Mouse (Mus musculus) CH12.LX (cell line): ENCODE data around the gene Pebp1. TPM values are rescaled to one million over a fixed set of nuclear protein-coding genes. Genes with fewer than 3 reads are reported as not detected.

Experiments
- DNase-seq: peaks from one replicate; pipeline ENCODE4 v3.0.0-alpha.2; 2013; ENCODE audit errors: extremely low read depth
- H3K27ac ChIP-seq: 2 replicates; pipeline ENCODE4 v1.5.1; 2012; ENCODE audit warnings: low read depth, mild to moderate bottlenecking, control low read depth, moderate library complexity; ENCODE audit not compliant: insufficient read depth
- H3K27me3 ChIP-seq: replicated peaks from 2 replicates; pipeline ENCODE3; 2012; ENCODE audit warnings: inconsistent platforms
- H3K36me3 ChIP-seq, 2 experiments: replicated peaks in 1 of 2; 2 replicates each; pipeline versions ENCODE3 to v1.6.1; 2012; ENCODE audit warnings: inconsistent platforms in 1 of 2, low read length in 1 of 2, mild to moderate bottlenecking in 1 of 2, mixed read lengths in 1 of 2, moderate library complexity in 1 of 2; ENCODE audit not compliant: control insufficient read depth in 1 of 2, insufficient read depth in 1 of 2
- H3K4me1 ChIP-seq, 2 experiments: 2 replicates each; pipeline ENCODE4 v1.6.1; 2012; ENCODE audit warnings: inconsistent platforms in 1 of 2, moderate library complexity in 1 of 2; ENCODE audit not compliant: insufficient read depth in 2 of 2, control insufficient read depth in 1 of 2
- H3K4me2 ChIP-seq: 2 replicates; pipeline ENCODE4 v1.6.1; 2012; ENCODE audit warnings: low read depth, mild to moderate bottlenecking, control low read depth; ENCODE audit not compliant: poor library complexity, insufficient read depth, severe bottlenecking
- H3K4me3 ChIP-seq, 3 experiments: fragments of 150-350 bp in 1 of 3; sonication (generic) in 1 of 3; replicated peaks in 1 of 3; 2 replicates each; pipeline versions ENCODE3 to v1.5.1; 2011 to 2012; ENCODE audit warnings: low read depth in 2 of 3, low read length in 2 of 3, mild to moderate bottlenecking in 2 of 3, moderate library complexity in 2 of 3, control low read depth in 1 of 3, improper control_type of control experiment in 1 of 3, inconsistent platforms in 1 of 3, mixed read lengths in 1 of 3; ENCODE audit not compliant: poor library complexity in 1 of 3
- H3K79me2 ChIP-seq: replicated peaks from 2 replicates; pipeline ENCODE4 v1.6.1; 2012; ENCODE audit warnings: mild to moderate bottlenecking, moderate library complexity; ENCODE audit not compliant: control insufficient read depth, poor library complexity, insufficient read depth, severe bottlenecking; ENCODE audit errors: extremely low read depth
- H3K9ac ChIP-seq: 2 replicates; pipeline ENCODE4 v1.6.1; 2012; ENCODE audit warnings: low read depth, mild to moderate bottlenecking, control low read depth, moderate library complexity; ENCODE audit not compliant: insufficient read depth
- H3K9me3 ChIP-seq: replicated peaks from 2 replicates; pipeline ENCODE3; 2012; ENCODE audit warnings: low read length, inconsistent platforms, mixed read lengths
- CTCF ChIP-seq, 2 experiments: IDR thresholded peaks in 1 of 2; conservative IDR thresholded peaks in 1 of 2; 2 replicates each; pipeline ENCODE4 v1.5.1; 2011 to 2012; ENCODE audit warnings: low read depth in 2 of 2, low read length in 2 of 2, improper control_type of control experiment in 1 of 2, inconsistent platforms in 1 of 2, mild to moderate bottlenecking in 1 of 2, moderate library complexity in 1 of 2
- ETS1 ChIP-seq: conservative IDR thresholded peaks from 2 replicates; pipeline ENCODE4 v1.6.1; 2012; ENCODE audit warnings: low read depth, mild to moderate bottlenecking, inconsistent platforms, low read length, improper control_type of control experiment, moderate library complexity
- KAT2A ChIP-seq: IDR thresholded peaks from 2 replicates; pipeline ENCODE4 v1.6.1; 2012; ENCODE audit warnings: low read length, improper control_type of control experiment, inconsistent platforms; ENCODE audit not compliant: insufficient replicate concordance
- MAX ChIP-seq: IDR thresholded peaks from 2 replicates; pipeline ENCODE4 v1.6.1; 2011; ENCODE audit warnings: low read length, improper control_type of control experiment
- MXI1 ChIP-seq: IDR thresholded peaks from 2 replicates; pipeline ENCODE4 v1.6.1; 2011; ENCODE audit warnings: mild to moderate bottlenecking, low read depth, low read length, improper control_type of control experiment
- MYC ChIP-seq: IDR thresholded peaks from 2 replicates; pipeline ENCODE4 v1.6.1; 2011; ENCODE audit warnings: low read depth, mild to moderate bottlenecking, improper control_type of control experiment, low read length
- PAX5 ChIP-seq: IDR thresholded peaks from 2 replicates; pipeline ENCODE4 v1.6.1; 2012; ENCODE audit warnings: low read length, inconsistent platforms, mixed read lengths
- RAD21 ChIP-seq: IDR thresholded peaks from 2 replicates; pipeline ENCODE4 v1.6.1; 2011; ENCODE audit warnings: low read depth, mild to moderate bottlenecking, low read length, improper control_type of control experiment, moderate library complexity
- RCOR1 ChIP-seq: conservative IDR thresholded peaks from 2 replicates; pipeline ENCODE4 v1.6.1; 2012; ENCODE audit warnings: low read depth, mild to moderate bottlenecking, inconsistent platforms, low read length, improper control_type of control experiment
- dilution Hi-C: fragments of 300-500 bp; cut with MboI; formaldehyde crosslinking; loops from 2 replicates; pipeline ENCODE4 v1.14.3; 2020; ENCODE audit warnings: low sequenced_read_pairs; ENCODE audit not compliant: extremely low pct_unique_long_range_greater_than_20kb, extremely low pct_ligation_motif_present
- in situ Hi-C: fragments of 300-500 bp; cut with MboI; formaldehyde crosslinking; loops from 3 replicates; pipeline ENCODE4 v1.14.3; 2019; ENCODE audit warnings: low sequenced_read_pairs, low pct_ligation_motif_present, low pct_unique_long_range_greater_than_20kb, mixed read lengths
- polyA plus RNA-seq: library from polyadenylated mRNA; unstranded; fragments of >175 nt; gene quantifications from 2 replicates; pipeline ENCODE4 v1.2.1, GENCODE M21; 2012; ENCODE audit warnings: low read depth; ENCODE audit not compliant: insufficient read length
- total RNA-seq, 2 experiments: library from RNA; depleted of rRNA; stranded (reverse); fragments of 300-350 nt in 1 of 2; fragments of >200 nt in 1 of 2; gene quantifications; 2 replicates each; pipeline ENCODE4 v1.2.3; 2012 to 2014

Pebp1 gene
- total and polyA plus RNA-seq, 3 experiments: 393 to 710 (median 585) TPM

DNA sequence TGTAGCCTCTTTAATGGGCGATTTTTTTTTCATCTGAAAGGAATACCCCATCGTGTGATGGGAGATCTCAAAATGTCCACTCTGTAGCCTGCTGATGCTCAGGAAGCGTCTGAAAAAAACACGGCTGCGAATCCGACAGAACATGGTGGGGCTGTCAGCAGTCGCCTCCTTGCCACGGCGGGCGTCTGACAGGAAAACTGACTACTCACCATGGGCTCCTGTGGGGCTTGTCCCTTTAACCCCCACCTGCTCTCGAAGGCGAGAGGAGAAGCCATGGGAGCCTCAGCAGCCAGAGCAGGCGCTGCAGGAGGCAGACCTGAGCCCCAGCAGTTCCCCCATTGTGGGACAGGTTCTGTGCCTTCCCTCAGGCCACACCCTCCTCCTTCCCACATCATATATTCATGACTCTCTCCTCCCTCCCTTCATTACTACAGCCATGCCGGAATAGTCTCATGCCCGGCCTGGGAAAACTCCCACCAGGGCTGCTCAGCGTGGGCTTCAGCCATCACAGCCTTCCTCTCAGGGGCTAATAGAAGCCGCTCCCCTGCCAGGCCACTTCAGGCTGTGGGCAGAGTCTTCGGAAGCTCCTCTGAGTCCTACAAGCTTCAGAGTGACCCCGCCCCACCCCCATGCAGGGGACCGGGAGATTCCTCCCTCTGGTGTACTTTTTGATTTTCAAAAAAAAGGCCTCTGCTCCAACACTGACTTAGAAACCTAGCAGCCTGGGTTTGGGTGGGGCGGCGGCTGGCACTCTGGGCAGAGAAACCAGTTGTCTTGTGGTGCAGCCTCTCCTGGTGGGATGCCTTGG is 44.5 kb downstream of the Pebp1 start:
- H3K9ac ChIP-seq: no peak overlapping the region
- dilution Hi-C loops: no loop called here
- in situ Hi-C loops: no loop called here
- no peaks in the 10 kb centered on the region for H3K27me3 ChIP-seq
- H3K36me3 ChIP-seq: peaks cover 18 to 76% of the 10 kb centered on the region in 2 experiments
- DNase-seq: no peak
- H3K4me2 ChIP-seq: no peak overlapping the region
- no peaks in the 10 kb centered on the region for H3K9me3 ChIP-seq
- TF ChIP-seq CTCF (conservative IDR thresholded peaks at IDR 0.05 in 1 of 2, IDR thresholded peaks at IDR 0.05 in 1 of 2; ENCODE audit: low read depth in 2 of 2, low read length in 2 of 2): no peak
- H3K79me2 ChIP-seq: no peaks in the 10 kb centered on the region; the same call in 1 of the 2 replicates
- no peak overlapping the region for H3K27ac ChIP-seq
- no peak overlapping the region for H3K4me3 ChIP-seq
- H3K4me1 ChIP-seq: no peaks in the 10 kb centered on the region

DNA sequence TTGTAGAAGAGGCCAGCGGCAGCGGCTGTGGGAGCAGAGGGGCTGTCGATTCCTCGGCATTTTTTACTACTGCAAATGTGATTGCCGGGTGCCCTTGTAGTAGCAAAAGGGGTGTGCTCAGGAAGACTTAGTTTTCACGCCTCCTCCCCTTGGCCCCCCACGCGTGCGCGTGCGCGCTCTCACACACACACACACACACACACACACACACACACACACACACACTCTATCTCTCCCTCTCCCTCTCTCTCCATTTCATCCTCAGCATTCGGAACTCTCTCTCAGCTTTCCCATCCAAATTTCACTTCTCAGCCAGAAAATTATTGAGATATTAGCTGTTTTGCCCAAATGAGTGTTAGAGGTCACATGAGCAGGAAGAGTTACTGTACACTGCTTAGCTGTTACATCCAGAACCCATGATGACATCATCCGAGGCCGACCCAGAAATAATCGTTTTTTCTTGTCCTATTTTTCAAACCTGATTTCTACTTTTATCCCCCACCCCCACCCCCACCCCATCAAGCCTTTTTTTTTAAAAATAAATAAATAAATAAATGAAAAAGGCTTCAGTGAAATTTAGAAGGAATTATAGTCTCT is 45.4 kb downstream of the Pebp1 start:
- H3K27me3 ChIP-seq: no peaks in the 10 kb centered on the region
- H3K4me1 ChIP-seq: no peaks in the 10 kb centered on the region
- no peak overlapping the region for H3K9ac ChIP-seq
- DNase-seq: no peak
- dilution Hi-C loops: no loop called here
- peaks cover 21 to 77% of the 10 kb centered on the region in 2 experiments for H3K36me3 ChIP-seq
- H3K4me2 ChIP-seq: no peak overlapping the region
- no peak for TF ChIP-seq MYC
- TF ChIP-seq MXI1: no peak
- no peak for TF ChIP-seq RAD21
- no peak for TF ChIP-seq PAX5
- TF ChIP-seq KAT2A: no peak
- TF ChIP-seq, all 38 proteins: peak for 0
- H3K79me2 ChIP-seq: no peaks in the 10 kb centered on the region; the same call in 1 of the 2 replicates
- no peak overlapping the region for H3K4me3 ChIP-seq
- no peaks in the 10 kb centered on the region for H3K9me3 ChIP-seq
- in situ Hi-C loops: no loop called here
- no peak overlapping the region for H3K27ac ChIP-seq

DNA sequence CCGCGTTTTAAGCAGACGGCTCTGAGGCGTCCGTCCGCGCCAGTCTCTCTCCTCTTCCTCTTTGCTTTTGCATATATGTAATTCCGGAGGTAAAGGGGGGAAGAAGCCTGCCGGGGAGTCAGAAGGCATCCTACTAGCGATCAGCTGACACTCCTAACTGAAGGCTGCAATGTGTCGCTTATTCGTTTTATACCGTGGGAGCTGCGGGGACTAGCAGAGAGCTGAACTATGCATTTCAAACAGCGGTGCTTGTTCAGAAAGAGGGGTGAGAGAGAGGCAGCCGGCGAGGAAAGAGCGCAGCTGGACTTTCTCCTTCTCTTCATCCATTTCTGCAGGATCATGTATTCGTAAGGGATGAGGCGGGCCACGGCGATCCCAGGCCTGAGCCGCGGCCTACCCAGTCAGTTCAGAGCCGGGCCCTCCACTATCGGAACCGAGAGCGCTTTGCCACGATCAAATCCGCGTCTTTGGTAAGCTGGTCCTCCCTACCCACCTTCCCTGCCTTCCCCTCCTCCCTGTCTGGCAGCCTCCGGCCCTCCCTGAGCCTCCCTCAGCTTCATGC is 46.6 kb downstream of the Pebp1 start:
- H3K4me3 ChIP-seq: no peak overlapping the region
- no peak for TF ChIP-seq MXI1
- TF ChIP-seq ETS1: no peak
- TF ChIP-seq RCOR1: no peak
- TF ChIP-seq MAX: no peak
- TF ChIP-seq, all 38 proteins: peak for 0
- H3K27ac ChIP-seq: no peak overlapping the region
- H3K4me1 ChIP-seq: no peaks in the 10 kb centered on the region
- dilution Hi-C loops (no loop called here), in situ Hi-C loops (no loop called here)
- H3K36me3 ChIP-seq: peaks cover 24 to 72% of the 10 kb centered on the region in 2 experiments
- no peaks in the 10 kb centered on the region for H3K9me3 ChIP-seq
- DNase-seq: no peak
- no peak overlapping the region for H3K9ac ChIP-seq
- no peaks in the 10 kb centered on the region for H3K27me3 ChIP-seq
- no peak overlapping the region for H3K4me2 ChIP-seq
- no peaks in the 10 kb centered on the region; the same call in 1 of the 2 replicates for H3K79me2 ChIP-seq
